Mouse (Mus musculus): ENCODE measurements around the gene Psma3. TPM values are rescaled to one million over a fixed set of nuclear protein-coding genes. Genes with fewer than 3 reads are reported as not detected.

Psma3 gene
- 1,228 TPM for polyA plus RNA-seq (2014; fragmentation: Illumina TruSeq; extraction: RNeasy Lipid Tissue Mini Kit (QIAGEN cat#74804); ENCODE audit: low read depth, low replicate concordance)

GRCm38 (mm10) chr12:70974441-70975266 is at the start of gene Psma3:
Gene Psma3 (plus strand): TSS chr12:70974621.

GRCm38 (mm10) chr12:70937571-70938384 is 36.6 kb upstream of the Psma3 start, which contains the start of gene Actr10:
Gene Actr10 (plus strand): TSS chr12:70937857.

DNA sequence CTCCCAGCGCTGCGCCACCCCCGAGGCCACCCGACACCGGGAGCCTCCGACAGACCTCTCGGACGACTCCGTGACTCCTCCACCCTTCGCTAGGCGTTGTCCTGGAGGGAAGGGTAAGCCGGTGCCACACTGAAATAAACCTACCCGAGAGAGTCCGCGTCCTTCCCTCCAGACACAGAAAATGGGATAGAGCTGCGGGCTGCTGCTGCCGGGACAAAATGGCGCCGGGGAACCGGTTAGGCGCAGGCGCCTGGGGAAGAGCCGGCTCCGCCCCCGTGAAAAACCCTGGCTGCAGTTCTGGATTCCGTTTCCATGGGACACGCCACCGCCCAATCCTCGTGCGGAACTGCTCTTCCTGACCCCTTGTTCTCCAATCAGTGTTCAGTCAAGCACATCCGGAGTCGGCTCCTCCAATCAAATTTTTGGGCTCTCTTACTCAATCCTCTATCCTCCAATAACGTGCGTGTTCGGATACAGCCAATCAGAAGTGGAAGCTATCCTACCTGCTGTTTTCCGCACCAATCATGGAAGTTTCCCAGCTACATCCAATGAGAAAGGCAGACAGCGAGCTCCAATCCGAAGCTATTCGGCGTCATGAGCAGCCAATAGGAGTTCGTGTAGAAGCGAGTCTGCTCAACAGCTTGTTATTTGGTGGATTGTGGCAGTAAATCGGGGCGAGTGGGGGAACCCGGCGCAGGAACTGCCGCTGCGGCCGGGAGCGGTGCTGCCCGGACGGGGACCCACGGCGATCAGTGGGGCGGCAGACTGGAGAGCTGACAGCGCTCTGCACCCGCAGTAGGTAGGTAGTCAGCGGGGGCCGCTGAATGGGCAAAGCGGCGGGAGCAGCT is 41.2 kb downstream of the Psma3 start, which contains the start of gene Arid4a:
Arid4a (plus strand) TSS at position 628 of the 848 bp plus-strand sequence.

Other genes starting within 250 kb of the Psma3 start
- gene Frmd6, start 149.1 kb upstream of the Psma3 start, polyA plus RNA-seq (2014; fragmentation: Illumina TruSeq; extraction: RNeasy Lipid Tissue Mini Kit (QIAGEN cat#74804); ENCODE audit: low read depth, low replicate concordance) = 62.0 TPM
- gene Actr10, start 36.8 kb upstream of the Psma3 start, polyA plus RNA-seq (2014; fragmentation: Illumina TruSeq; extraction: RNeasy Lipid Tissue Mini Kit (QIAGEN cat#74804); ENCODE audit: low read depth, low replicate concordance) = 284 TPM
- gene Arid4a, start 41.4 kb downstream of the Psma3 start, polyA plus RNA-seq (2014; fragmentation: Illumina TruSeq; extraction: RNeasy Lipid Tissue Mini Kit (QIAGEN cat#74804); ENCODE audit: low read depth, low replicate concordance) = 38.5 TPM
- 1.5 TPM for gene Tomm20l, start 136.8 kb downstream of the Psma3 start, polyA plus RNA-seq (2014; fragmentation: Illumina TruSeq; extraction: RNeasy Lipid Tissue Mini Kit (QIAGEN cat#74804); ENCODE audit: low read depth, low replicate concordance)
- gene Timm9, start 162.1 kb downstream of the Psma3 start, polyA plus RNA-seq (2014; fragmentation: Illumina TruSeq; extraction: RNeasy Lipid Tissue Mini Kit (QIAGEN cat#74804); ENCODE audit: low read depth, low replicate concordance) = 99.3 TPM
- 18.7 TPM for gene 2700049A03Rik, start 162.2 kb downstream of the Psma3 start, polyA plus RNA-seq (2014; fragmentation: Illumina TruSeq; extraction: RNeasy Lipid Tissue Mini Kit (QIAGEN cat#74804); ENCODE audit: low read depth, low replicate concordance)

Data from adrenal gland, adult 10 weeks (tissue).